Mouse (Mus musculus) brain, embryonic 14.5 days (tissue): ENCODE measurements around the gene 2010003K11Rik.

Experiments
- CTCF ChIP-seq: fragments of 200-500 bp; IDR thresholded peaks from 2 replicates; pipeline ENCODE4 v1.5.1; 2012; ENCODE audit warnings: inconsistent platforms, mild to moderate bottlenecking, moderate library complexity, borderline replicate concordance; ENCODE audit not compliant: insufficient read depth, insufficient read length; ENCODE audit errors: extremely low read depth
- POLR2A ChIP-seq: fragments of 200-500 bp; IDR thresholded peaks from 2 replicates; pipeline ENCODE4 v1.6.1; 2012; ENCODE audit warnings: mild to moderate bottlenecking, inconsistent platforms, borderline replicate concordance; ENCODE audit not compliant: poor library complexity, insufficient read depth, insufficient read length, severe bottlenecking; ENCODE audit errors: extremely low read depth

GRCm38 (mm10) chr19:4487877-4488276 lies 10.5 kb downstream of the 2010003K11Rik start:
- TF ChIP-seq CTCF (no peak), POLR2A (no peak)
